Mouse (Mus musculus) heart, postnatal 0 days (tissue): ENCODE data around the gene 1700016D06Rik.

ENCODE experiments used
- CTCF ChIP-seq: IDR thresholded peaks from 2 replicates; pipeline ENCODE4 v1.5.1; 2016; ENCODE audit warnings: antibody characterized with exemption, control low read depth, low read depth
- EP300 ChIP-seq: IDR thresholded peaks from 2 replicates; pipeline ENCODE4 v1.6.1; 2016; ENCODE audit warnings: antibody characterized with exemption, low read depth

- TF ChIP-seq EP300 = no peak
- no peak for TF ChIP-seq CTCF
These were observed 16.3 kb downstream of the 1700016D06Rik start for GRCm38 (mm10) chr8:11684558-11684957.
